Mouse (Mus musculus): ENCODE data around the gene Efna3.

The Efna3 gene

DNA sequence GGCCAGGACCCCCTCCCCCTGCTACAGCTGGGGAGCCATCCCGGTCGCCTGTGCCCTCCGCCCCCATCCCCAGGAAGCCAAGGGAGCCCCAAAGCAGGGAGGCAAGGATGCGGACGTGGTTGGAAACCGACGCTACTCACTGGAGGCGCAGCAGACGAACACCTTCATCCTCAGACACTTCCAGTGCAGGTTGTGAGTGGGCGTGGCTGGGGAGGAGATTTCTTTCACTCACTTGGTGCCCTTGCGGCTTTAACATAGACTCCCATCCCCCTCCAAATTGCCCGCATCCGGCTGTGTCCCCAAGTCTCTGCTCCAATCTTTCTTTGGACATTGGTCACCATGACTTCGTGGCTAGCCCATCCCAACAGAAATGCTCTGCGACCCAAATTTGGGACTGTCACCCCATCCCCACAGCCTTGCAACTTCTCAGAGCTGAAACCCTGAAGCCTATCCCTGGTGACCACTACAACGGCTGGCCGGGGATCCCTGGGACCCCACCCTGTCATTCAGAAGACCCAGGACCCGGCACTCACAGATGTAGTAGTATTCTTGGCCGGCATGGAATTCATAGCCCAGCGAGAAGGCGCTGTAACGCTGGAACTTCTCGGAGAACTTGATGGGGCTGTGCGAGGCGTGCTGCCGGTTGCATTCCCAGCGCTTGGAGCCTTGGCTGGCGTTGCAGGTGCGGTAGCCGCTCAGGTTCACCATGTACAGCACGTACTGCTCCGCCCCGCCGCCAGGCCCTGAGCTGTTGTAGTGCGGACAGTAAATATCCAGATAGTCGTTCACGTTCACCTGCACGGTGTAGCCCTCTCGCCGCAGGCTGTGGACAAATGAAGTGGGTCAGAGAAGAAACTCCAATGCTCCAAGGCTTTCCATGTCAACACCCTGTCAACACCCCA lies 6.6 kb downstream of the Efna3 start:
- peak; percentile 51 for DNase-seq

DNA sequence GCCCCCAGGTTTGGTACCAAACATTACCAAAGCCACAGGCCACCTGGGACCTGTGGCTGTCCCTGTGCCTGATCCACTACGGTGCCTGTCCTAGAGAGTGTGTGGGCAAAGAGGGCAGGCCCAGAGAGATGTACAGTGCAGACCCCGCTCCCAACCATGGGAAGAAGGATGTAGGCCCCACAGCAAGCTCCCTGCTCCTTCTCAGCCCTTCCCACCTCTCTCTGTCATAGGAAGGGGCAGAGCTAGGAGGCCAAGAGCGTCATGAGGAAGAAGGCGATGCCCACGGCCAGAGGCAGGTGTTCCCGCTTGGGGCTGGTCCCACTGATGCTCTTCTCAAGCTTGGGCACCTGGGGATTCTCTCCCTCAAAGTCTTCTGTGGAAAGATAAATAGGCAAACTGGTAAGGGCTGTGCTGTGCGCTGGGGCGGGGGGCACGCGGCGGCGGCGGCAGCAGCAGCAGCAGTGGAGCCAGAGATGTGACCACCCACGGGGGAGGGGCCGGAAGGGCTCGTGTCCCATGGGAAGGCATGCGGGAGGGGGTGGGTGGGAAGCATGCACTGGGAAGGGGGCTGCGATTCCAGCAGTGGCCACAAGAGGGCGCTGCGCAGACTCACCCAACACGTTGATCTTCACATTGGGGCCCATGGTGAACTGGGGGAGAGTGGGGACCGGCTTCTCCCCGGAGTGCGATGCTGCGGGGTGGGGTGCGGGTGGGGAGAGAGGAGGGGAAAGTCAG lies 7.4 kb downstream of the Efna3 start:
- peak; percentile 73 for DNase-seq

DNA sequence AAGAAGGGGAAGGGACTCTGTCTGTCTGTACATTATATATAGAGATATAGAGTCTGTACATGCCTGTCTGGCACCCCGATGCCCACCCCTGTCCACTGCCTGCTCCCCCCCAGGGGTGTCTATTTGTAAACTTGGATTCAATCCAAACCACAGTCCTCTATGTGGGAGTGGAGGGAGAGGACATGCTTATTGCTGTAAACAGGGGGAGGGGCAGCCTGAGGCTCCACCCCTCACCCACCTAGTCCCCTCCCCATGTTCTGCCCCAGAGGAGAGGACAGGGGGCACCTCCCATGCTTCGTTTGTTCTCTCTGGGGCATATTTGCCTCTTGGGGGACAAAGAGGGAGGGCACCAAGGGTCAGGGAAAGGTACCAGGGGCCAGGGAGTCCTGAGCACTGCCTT lies 8.0 kb downstream of the Efna3 start:
- DNase-seq: no peak

DNA sequence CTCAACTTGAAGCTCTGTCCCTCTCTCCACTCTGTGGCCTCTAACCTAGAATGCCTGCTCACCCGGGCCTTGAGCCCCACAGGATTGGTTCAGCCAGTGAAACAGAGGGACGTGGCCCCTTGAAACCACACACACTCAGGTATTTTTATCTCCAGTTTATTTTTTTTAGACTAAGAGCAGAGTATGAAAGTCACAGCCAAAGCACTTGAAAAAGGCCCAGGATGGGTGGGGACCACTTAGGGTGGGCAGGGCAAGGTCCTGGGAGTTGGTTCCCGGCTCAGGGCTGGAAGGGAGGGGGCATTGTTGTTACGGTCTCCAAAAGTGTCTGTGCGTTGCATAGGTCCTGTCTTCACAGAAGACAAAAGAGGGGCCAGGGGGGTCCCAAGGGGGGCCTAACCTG lies 8.4 kb downstream of the Efna3 start:
- no peak for DNase-seq

DNA sequence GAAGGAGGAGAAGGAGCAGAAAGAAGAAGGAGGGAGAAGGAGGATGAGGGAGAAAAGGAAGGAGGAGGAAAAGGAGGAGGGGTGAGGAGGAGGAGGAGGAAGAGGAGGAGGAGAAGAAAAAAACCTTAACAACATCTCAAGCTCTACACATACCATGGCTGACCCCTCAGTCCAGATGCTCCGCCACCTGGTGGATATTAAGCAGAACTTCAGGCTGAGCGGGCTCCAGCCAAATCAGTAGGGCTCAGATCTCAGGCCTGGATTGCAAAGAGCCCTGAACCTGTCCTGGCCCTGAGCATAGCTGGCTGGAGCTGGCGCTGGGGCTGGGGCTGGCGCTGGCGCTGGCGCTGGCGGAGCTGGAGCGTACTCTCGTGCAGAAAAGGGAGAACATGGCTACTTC lies 14.7 kb downstream of the Efna3 start:
- DNase-seq: peak; percentile 53

DNA sequence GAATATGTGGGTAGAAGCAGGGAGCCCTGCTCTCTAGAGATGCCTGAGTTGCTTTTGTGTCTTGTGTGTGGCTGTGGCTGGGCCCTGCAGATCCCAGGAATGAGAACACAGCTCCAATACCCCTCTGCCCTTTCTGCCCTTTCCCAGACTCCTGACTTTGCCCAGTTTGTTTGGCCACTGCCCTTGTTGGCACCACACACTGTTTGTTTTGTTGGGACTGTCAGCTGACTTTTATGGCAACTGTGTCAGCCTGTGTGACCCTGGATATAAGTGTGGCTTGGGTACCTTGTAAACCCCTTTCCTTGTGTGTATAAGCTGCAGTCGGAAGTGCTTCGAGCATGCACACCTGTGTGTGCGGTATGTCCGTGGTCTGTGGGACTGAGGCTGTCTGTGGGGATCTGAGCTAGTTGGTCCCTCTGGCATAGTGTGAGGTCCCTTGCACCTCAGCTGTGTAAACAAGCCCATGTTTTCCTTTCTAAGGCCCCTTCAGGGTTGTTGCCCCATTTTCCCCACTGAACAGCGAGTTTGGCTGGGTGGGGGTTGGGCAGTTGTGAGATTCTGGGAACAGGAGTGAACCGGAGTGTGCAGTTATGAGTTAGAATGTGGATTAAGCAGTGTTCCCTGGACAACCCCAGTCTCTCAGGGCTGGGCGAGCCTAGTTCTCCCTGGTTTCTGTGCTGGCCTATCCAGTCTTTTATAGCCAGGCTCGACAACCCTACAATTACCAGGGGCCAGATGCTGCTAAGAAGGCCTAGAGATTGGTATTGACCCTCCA lies 17.0 kb downstream of the Efna3 start:
- no peak for DNase-seq

DNA sequence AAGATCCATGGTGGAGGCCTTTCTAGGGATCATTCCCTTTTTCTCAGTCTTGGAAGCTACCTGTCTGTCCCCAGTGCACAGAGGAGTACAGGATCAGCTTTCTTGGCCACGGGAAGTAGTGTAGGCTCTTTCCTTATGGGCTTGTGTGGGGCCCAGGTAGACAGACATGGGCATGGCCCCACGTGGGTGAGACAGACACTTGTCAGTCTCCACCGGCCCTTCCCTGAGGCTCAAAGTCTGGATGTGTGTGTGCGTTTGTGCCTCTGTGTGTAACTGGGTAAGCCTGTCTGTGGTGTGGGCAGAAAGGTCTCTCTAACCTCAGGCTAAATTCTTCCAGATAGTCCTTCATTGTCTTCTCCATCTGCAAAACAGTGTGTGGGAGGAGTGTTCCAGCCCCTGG lies 17.7 kb downstream of the Efna3 start:
- DNase-seq: no peak

DNA sequence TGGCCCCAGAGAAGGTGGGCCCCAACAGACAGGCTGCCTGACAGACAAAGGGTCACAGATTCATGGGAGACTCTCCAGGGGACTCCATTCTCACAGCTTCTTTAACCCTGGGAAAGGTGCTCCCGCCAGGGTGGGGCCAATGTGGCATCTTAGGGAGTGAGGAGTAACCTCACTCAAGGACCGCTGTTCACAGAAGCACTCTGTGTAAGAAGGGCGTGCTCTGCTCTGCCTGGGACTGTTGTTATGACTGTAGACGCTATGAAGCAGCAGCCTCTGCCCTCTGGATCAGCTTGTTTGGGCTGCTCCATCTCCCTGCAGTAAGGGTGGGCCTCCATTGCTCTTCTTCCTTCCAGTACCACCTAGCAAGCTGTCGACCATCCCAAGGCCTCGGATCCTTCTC lies 18.3 kb downstream of the Efna3 start:
- no peak for DNase-seq

DNA sequence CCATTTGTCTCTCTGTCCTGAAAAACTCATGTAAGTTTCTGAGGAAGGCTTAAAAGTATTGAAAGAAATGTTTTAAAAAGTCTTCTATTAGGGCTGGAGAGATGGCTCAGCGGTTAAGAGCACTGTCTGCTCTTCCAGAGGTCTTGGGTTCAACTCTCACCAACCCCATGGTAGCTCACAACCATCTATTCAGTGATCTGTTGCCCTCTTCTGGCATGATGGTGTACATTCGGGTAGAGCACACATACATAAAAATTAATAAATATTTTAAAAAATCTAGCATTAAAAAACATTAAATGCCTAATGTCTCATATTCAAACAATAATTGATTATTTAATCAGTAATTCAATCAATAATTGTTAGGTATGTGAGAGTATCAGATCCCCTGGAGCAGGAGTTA lies 22.3 kb downstream of the Efna3 start:
- no peak for DNase-seq

DNA sequence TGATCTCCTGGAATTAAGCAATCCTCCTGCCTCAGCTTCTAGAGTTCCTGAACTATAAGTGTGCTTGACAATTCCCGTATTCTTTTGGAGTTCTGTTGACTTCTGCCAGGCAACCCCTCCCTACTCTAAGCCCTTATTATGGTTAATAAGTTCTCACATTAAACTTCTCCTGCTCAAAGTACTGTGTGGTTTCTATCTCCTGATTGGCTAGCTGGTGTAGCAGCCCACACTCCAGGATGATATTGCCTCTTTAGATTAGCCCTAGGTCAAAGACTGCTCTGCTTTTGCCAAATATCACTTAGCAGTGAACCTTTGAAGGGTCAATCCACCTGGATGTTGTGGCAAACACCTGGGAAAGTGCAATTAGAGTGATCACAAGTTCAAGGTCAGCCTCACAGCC lies 22.7 kb downstream of the Efna3 start:
- no peak for DNase-seq

DNA sequence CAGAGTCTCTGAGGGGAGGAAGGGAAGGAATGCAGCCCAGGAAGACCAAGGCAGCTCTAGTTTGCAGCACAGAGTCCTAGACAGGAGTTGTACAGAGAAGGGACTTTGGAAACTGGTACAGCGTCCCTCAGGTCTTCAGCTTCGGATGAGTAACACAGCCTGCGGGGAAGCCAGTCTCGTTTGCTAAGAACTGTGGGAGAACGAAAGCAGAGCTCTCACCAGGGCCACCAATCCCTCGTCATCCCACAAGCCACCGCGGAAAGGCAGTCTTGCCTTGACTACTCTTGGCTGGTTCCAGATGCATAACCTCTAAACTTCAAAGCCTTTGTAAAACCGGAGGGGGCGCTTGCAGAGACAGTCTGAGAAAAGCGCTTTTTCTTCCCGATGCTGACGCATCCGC lies 23.3 kb downstream of the Efna3 start:
- peak; percentile 44 for DNase-seq

DNA sequence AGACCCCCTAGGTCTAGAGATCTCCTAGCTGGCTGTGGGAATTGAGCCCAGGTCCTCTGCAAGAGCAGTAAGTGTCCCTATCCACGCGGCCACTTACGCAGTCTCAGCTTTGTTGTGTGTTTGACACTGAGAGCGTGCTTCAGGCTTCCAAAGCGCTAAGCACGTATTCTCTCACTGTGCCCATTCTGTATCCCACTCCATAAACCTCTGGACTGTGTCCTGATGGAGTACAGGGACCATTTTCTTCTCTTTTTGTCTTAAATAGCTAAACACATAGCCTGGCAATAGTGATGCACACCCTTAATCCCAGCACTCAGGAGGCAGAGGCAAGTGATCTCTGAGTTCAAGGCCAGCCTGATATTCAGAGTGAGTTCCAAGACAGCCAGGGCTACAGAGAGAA lies 23.9 kb downstream of the Efna3 start:
- DNase-seq: no peak

DNA sequence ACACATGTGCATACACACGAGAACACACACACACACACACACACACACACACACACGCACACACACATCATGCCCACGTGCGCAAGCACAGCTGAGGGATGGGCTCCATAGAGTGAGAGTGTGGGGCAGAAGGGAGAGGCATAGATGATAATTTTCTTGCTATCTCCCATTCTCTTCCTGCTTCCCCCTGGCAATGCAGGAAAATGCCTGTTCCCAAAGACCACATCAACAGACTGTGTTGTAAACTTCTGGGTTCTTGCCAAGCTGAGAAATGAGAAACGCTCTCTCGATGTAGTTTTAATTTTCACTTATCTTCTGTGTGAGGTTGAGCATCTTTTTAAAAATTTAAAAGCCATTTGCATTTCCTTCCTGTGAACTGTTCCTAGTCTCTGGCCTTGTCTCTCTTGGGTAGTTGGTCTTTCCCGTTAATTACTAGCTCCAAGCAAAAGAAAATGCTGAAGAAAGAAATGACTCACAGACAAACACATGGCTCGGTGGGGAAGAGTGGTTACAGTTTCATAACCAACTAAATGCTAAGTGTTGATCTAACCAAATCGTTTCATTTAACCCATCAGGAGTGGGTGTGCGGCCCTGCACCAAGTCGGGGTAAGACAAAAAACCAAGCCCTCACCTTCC lies 25.9 kb downstream of the Efna3 start:
- DNase-seq: no peak

DNA sequence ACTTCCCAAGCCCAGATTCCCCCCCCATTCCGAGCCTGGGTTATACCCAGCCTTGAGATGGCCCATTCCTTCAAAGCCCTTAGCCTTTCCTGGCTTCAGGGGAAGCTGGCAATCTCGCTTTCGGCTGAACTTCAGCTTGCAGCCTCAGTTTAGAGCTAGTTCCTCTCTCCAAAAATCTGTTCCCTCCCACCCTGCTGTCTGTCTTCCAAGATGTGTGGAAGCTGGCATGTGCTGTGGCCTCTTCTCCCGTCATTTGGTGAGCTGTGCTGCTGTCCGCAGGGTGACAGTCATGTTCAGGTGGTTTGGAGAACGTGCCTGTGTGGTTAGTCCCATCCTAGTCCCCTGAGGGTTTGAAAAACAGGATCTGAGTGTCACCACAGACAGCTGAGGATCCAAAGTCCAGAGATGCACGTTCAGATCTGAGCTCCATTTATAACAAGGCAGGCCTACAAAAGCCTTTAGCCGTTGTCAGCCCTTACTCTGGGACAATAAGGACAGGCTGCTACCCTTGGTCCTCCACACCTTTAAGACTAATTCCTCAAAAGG lies 27.0 kb downstream of the Efna3 start:
- no peak for DNase-seq

DNA sequence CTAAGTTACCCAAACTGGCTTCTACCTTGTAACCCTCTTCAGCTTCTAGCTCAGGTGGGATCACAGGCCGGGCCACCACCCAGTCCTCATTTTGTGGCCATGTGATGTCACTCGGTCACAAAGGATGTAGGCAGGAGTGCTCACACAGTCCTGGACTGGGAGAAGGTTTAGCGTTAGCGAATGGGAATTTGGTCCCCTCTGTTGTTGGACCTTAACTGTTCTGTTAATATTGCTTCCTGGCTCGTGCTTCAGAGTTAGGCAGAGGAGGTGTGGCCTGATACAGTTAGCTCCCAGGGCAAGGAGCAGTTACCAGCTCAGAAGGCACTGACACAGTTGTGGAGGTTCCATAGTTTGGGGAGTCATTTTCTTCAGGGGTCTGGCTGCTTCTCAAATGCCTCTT lies 28.6 kb downstream of the Efna3 start:
- no peak for DNase-seq

DNA sequence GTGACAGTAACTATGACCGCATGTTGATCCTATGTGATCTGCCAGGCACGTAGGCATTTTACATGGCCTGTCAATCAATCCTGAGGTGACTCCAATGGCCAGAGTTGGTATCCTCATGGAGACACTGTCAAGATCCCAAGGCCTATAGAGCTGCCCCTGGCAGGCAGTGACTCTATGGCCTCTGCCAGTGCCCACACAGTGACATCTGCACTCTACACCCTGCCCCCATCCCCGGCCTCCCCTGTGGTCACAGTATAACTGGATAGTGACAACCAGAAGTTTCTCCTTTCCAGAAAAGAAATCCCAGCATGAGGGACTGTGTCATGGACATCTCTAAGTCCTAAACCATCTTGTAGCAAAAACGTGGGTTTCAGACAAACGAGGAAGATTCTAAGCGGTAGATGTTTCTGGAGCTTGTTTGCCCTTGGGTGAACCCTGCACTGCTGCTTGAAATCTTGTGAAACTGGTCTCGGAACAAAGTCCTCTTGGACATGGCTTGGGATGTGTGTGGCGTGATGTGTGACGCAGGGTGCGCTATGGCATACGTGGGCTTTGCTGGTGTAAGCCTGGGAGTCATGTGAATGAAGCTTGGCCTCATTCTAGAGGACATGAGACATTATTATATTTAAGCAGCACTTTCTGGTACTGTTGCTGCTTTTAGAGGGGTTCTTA lies 29.4 kb downstream of the Efna3 start:
- DNase-seq: no peak

DNA sequence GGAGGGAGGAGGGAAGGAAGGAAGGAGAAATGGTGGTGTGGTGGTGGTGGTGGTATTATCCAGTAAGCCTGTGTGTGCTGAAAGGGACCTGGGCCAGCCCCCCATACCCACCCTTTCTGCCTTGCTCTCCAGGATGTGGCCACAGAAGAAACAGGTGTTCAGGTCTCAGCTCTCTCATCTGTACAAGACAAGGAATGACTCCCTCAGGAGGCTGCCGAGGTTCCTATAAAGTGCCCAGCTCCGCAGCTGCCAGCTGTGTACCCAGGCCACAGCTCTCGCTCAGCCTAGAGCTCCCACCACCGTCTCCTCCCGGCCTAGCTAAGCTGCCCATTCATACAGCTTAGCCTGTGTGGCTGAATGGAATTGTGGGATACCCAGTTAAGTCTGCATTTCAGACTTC lies 30.5 kb downstream of the Efna3 start:
- DNase-seq: no peak

DNA sequence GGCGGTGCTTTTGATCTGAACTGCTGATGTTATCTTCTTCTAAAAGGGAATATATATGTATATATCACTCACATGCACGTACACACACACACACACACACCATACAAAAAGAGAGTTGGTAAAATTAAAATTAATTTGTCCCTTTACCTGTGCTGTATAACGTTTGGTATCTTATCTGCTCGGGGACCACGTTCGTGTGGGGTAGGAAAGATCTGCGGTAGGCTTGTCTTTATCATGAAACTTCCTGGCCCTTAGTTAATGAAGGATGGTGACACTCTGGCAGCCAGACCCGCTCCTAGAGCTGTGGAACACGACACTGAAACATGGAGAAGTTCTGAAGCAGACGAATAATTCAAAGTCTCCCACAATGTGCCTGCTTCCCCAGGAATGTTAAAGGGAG lies 30.9 kb downstream of the Efna3 start:
- no peak for DNase-seq

DNA sequence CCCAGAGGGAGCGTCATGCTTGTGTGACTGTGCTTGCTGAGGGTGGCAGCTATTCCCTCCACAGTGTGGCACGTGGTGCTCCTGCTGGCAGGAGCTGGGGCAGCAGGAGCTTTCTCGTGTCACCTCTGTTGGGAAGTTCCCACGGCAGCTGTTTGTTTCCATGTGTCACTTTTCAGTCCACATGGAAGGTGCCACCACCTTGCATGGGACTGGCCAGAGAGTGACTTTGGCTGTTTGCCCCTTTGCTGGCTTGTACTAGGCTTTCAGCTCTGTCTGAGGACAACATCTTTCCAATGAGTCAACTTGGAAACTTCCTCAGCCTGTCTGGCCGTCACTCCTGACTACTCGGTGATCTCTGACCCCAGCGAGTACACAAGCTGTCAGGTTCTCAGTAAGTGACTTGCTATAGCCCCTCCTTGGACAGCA lies 34.2 kb downstream of the Efna3 start:
- no peak for DNase-seq

DNA sequence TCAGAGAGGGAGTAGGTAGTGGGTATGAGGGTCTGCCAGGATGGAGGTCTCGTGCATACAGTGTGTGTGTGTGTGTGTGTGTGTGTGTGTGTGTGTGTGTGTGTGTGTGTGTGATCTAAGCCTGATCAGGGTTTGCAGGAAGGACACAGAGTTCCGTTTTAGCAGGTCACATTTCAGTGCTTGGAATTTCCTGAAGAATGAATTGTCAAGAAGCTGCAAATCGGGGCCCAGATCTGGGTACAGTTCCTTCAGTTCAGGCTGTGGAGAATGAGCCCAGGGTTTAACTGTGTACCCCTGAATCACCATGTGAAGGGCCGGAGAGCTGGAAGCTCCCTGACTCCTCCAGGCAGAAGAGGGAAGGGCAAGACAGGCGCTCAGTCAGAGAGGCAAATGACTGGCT lies 35.5 kb downstream of the Efna3 start:
- DNase-seq: no peak

DNA sequence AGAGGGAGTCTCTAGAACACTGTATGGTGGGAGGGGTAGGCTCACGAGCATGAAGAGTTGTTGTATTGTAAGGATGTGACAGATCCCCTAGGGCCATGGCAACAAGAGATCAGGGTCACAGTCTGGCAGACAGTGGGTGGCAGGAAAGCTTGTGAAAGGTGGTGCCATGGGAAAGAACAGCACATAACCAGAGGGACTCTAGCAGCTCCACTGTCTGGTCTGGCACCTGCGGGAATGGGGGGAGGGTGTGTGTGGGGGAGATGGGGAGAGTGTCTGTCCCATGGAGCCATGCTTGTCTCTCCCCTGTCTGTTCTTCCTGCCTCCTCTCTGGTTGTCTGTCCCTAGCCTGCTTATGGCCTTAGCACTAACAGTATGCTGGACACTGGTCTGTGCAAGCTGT lies 37.2 kb downstream of the Efna3 start:
- DNase-seq: no peak

DNA sequence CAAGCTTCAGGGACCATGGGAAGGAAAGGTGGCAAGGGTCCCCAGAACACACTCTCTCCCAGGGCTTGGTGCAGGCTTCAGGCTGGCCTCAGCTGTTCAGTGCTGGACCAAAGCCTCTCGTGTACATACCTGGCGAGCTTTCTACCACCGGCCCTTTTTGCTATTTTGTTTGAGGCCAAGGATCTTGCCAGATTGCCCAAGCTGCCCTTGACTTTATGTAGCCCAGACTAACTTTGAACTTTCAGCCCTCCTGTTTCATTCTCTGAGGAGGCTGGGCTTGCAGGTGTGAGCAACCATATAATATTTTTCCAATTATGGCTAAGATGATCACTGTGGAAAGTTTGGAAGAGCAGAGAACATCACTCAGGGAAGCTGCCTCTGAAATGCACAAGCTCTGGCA lies 38.5 kb downstream of the Efna3 start:
- no peak for DNase-seq

All from right cerebral cortex, adult 18-20 months (tissue).